Mouse (Mus musculus) testis, postnatal 14 days (tissue): ENCODE data around the gene Zfp622.
"Not testable (repeated sequence)": the region's sequence is repeated elsewhere in the genome, so short reads cannot be mapped to it uniquely, and the experiment has no call there.

Source experiments
- DNase-seq: peaks from one replicate; pipeline ENCODE4 v3.0.0; 2021; ENCODE audit warnings: low spot score

Zfp622 gene

DNA sequence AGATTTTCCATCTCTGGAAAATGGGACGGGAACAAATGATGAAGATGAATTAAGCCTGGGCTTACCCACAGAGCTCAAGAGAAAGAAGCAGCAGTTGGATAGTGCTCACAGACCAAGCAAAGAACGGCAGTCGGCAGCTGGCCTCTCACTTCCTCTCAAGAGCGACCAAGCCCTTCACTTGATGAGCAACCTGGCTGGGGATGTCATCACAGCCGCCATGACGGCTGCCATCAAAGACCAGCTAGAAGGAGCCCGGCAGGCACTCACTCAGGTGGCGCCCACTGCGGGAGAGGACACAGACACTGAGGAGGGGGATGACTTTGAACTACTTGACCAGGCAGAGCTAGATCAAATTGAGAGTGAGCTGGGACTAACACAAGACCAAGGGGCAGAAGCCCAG lies 12.6 kb upstream of the Zfp622 start:
- no peak for DNase-seq

DNA sequence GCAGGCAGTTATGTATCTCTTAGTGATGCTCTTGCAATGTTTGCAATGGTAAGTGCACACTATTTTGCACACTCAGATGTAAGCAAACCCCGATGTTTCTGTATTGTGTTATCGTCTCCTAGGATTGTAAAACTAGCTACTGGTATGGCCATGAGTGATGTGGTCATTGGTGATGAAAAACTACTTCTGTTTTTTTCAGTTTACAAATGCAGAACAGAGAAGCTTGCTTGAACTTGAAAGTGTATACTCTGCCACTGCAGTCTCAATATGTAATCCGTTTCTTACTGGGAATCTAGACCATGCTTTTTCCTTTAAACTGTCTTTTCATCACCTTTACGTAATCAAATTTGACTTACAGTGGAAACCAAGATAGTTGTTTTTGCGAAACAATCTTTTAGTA lies 11.4 kb upstream of the Zfp622 start:
- no peak for DNase-seq

- DNase-seq, result no peak
Observed at GRCm38 (mm10) chr15:25974352-25974751, 9.8 kb upstream of the Zfp622 start.

- no peak for DNase-seq
Observed at GRCm38 (mm10) chr15:25975810-25976209, 8.4 kb upstream of the Zfp622 start.

DNA sequence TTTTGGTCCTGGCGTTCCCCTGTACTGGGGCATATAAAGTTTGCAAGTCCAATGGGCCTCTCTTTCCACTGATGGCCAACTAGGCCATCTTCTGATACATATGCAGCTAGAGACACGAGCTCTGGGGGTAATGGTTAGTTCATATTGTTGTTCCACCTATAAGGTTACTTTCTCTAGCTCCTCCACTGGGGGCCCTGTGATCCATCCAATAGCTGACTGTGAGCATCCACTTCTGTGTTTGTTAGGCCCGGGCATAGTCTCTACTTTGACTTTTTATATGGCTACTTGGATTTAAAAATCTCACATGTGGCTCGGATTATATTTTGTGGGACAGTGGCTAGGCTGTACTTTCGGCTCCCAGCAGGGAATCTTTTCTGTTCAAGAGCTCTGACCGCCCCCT lies 552 bp upstream of the Zfp622 start:
- DNase-seq, result not testable (repeated sequence)

DNA sequence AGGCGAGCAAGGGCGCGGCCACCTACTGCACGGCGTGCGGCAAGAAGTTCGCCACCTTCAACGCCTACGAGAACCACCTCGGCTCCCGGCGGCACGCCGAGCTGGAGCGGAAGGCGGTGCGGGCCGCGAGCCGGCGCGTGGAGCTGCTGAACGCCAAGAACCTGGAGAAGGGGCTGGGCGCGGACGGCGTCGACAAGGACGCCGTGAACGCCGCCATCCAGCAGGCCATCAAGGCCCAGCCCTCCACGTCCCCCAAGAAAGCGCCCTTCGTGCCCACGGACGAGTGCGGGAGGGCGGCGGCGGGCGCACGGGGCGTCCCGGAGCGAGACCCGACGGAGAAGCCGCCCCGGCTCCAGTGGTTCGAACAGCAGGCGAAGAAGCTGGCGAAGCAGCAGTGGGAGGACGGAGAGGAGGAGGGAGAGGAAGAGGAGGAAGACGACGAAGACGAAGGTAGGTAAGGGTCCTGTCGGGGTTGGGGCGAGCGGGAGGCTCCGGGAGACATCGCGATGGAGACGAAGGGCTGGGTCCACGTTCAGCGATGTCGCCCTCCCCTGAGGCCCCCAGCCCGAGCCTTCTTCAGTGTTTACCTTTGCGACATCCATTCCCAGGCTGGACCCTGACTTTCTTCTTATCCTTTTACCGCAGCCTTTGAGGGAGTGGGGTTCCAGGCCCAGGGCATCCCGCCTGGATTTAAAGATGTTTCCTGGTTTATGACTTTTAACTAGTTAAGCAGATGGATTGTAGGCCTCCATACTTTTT lies 747 bp downstream of the Zfp622 start:
- DNase-seq, result no peak

DNA sequence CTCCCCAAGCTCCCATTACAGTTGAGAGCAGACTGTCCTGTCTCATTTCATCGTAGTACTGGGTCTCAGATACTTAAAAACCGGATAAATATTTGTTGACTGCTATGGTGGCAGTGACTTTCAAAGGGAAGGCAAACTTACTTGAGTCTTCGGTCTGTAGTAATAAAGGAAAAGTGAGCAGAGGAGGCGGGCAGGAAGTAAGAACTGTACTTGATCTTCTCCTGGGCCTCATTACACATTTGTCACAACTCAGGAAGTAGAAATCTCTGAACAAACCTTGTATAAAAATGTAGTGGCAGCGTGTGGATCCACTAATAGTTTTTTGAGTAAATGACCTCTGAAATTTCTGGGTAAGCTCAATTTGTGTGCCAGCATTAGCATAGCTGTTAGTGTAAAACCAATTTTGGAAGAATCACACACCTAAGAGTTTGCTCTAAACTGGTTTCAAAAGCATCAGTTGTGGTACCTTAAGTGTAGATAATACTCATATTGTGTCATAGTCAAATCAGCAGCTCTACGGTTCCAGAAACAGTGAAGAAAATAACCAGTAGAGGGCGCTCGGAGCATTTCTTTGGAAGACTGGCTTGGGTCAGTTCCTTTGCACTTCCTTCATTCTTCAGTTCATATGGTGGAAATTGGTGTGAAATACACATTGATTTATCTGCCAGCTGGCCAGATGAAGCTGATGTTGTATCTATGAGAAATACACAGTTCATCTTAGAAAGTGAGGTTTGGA lies 9.0 kb downstream of the Zfp622 start:
- DNase-seq, result no peak

- DNase-seq, result no peak
Observed at GRCm38 (mm10) chr15:25995521-25995920, 11.4 kb downstream of the Zfp622 start.

DNA sequence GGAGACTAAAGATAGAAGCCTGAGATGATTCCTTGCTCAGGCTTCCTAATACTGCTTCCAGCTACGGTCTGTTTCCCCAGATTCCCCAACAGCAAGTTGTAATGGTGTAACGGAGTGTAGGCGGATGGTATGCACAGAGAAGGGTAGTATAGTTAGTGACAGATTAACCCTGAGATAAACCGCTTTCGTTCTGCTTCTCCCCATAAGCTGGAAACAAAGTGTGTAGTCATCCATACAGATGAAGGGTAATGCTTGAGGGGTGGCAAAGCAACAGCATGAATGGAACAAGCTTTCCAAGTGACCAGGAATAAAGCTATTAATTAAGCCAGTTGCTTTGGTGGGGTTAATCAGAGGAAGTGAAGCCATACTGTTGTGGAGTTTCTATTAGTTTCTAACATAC lies 15.4 kb downstream of the Zfp622 start:
- DNase-seq, result not testable (repeated sequence)

DNA sequence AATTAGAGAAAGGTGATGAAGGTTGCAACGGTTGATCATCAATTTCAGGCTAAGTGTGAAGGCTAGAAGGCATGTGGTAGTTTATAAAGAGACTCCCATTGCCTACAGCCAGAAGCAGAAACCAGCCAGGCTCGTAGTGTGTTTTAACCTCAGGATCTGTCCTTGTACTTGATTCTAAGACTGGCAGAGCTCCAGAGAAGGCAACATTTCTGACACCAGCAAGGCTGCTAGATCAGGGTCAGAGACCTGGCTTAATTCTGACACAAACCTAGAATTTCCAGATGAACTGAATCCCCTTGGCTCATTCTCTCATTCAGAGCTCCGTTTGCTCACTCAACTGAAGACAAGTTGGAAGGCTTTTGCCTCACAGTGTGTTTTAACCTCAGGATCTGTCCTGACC lies 24.5 kb downstream of the Zfp622 start:
- no peak for DNase-seq

GRCm38 (mm10) chr15:26012891-26013290 lies 28.7 kb downstream of the Zfp622 start:
- DNase-seq, result no peak

DNA sequence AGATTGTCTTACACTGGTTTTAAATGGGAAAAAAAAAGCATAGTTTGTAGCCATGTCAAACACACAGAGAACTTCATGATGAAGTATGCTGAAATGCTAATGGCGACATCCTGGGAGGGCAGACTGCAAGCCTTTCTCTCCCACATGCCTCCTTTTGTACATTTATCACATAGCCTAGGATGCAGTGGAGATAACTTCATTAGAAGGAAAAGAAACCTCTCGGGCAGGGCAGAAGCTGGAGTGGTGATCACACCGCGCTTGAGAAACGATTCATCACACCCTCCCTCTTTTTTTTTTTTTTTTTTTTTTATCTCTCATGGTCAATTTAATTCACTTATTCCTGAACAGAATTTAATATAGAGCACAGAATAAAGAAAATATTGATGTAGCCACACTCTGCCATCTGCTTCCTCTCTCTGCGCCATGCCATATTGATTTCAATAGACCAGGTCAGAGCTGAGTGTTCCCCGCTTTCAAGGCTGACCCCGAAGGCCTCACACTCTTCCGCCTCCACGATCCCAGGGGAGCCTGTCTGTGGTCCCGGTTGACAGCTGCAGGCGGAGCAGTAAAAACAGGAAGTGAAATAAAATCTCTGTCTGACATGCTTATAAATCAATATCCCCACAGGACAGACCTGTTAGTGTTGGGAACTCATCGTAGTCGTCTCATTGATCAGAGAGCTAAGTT lies 32.0 kb downstream of the Zfp622 start:
- DNase-seq, result no peak

DNA sequence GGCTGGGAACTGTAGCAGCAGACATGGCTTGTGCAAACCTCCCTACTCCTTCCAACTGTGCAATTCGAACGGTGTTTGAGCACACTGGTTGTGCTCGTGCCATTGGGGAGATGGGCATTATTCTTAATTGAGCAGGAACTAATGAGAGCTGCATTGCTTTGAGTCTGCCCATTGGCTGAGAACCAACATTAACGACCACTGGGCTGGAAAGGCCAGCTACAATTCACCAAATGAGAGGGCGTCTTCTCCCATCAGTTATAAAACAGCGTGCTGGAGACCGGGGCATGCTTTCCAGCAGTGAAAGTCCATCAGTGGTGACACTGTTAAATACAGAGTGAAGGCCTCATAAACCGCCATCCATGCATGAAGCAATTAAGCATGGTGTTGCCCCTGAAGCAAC lies 37.6 kb downstream of the Zfp622 start:
- DNase-seq, result no peak

- DNase-seq, result no peak
Observed at GRCm38 (mm10) chr15:26022636-26023035, 38.5 kb downstream of the Zfp622 start.

DNA sequence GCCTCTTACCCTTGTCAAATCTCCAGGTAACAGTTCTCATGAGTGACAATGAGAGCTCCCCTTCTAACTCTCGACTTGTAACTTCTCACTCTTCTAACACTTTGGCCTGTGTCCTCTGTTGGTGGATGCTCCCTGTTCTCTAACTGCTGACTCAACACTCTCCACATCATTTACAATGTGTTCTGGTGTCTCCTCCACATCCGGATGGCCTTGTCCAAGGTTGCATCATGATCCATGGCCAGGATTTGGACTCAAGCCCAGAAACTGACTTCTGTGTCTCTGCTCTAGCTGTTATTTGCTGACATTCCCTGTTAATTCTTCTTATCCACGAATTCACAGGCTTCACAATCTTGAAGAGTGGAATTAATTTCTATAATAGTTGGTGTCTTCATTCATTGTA lies 47.5 kb downstream of the Zfp622 start:
- peak; percentile 29 for DNase-seq

DNA sequence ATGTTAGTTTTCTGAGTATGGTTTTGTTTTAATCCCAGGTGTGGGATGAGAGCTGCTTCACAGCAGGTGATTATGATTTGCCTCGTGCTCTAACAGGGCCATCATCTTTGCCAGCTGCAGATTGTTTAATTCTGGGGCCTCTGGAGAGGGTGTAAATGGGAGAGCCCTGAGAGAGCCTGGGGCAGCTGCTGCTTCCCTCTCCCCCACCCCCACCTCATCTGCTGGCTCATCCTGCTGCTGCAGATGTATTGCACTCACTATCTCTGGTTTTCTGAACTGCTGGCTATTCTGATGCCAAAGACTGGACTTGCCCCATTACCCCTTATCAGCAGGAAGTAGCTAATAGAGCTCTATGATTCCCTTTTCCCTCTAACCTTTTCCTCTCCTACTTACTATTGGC lies 56.4 kb downstream of the Zfp622 start:
- DNase-seq, result no peak

DNA sequence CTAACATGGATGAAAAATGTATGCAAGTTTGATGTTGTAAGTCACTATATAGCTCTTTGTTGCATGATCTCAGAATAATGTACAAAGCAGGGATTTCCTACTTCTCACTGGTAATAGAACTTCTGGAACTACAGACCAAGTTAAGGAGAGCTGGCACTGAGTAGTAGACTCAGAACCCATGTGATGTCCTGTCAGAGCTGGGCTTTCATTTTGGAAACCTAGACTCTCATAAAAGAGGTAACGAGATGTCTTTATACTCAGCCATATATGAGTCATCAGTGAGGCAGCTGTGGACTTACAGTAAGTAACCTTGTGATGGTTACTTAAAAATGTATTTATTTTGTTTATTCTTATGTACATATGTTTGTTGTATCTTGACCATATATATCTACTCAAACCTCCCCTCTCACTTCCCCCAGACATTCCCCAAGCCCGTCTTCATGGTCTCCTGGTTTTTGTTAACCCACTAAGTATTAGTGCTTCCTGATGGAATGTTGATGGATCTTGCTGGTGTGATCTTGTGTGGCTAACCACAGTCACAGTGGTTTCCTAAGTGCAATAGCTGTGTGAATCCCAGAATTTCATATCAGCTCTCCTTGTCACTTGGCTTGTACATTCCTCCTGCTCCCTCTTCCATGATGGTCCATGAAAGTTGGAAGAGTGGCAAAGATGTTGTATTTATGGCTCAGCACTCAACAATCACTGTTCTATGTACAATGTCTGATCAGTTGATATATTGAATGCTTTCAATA lies 57.2 kb downstream of the Zfp622 start:
- no peak for DNase-seq
